Mouse (Mus musculus): Measurements from ENCODE around the gene Bcl11b. TPM values are rescaled to one million over a fixed set of nuclear protein-coding genes. Genes with fewer than 3 reads are reported as not detected.

Bcl11b gene
- 17.1 and 17.6 TPM in 2 replicates for polyA plus RNA-seq (2015; fragmentation: Nextera tagmentation; extraction: Ambion mirVana)

DNA sequence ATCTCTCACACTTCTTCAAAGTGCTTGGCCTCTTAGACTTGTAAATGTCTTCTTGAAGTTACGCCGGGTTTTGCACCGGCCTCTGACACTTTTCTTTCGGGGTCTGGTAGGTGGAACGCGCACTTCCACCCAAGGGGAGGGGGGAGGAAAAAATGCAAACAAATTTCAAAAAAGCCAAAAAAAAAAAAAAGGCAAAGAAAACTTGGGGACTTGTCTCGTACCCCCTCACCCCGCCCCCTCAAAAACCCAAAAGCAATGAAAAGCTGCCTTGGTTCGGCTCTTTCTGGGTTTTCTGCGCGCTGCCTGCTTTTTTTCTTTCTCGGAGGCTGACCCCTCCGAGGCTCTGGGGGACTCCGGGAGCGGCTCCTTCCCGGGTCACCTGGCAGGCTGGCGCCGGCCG lies at the start of gene Bcl11b:
TSS of gene Bcl11b (minus strand) at position 120 of the 400 bp plus-strand sequence.

Other genes with a start within 250 kb of the Bcl11b start
- gene Setd3, start 175.7 kb upstream of the Bcl11b start, polyA plus RNA-seq (2015; fragmentation: Nextera tagmentation; extraction: Ambion mirVana) = 90.0 and 92.1 TPM in 2 replicates
- 3.1 and 3.8 TPM in 2 replicates for gene Ccnk, start 176.0 kb upstream of the Bcl11b start, polyA plus RNA-seq (2015; fragmentation: Nextera tagmentation; extraction: Ambion mirVana)

All from neural tube, postnatal 0 days (tissue).